Mouse (Mus musculus): Measurements from ENCODE around the gene Terb2. TPM values are rescaled to one million over a fixed set of nuclear protein-coding genes. Genes with fewer than 3 reads are reported as not detected.

Gene Terb2
- total RNA-seq, 2 experiments from 2014 or later, result not detected

GRCm38 (mm10) chr2:122230395-122230794 lies 44.3 kb downstream of the Terb2 start:
- no peak for ATAC-seq (replicated peaks; ENCODE audit: poor library complexity)

DNA sequence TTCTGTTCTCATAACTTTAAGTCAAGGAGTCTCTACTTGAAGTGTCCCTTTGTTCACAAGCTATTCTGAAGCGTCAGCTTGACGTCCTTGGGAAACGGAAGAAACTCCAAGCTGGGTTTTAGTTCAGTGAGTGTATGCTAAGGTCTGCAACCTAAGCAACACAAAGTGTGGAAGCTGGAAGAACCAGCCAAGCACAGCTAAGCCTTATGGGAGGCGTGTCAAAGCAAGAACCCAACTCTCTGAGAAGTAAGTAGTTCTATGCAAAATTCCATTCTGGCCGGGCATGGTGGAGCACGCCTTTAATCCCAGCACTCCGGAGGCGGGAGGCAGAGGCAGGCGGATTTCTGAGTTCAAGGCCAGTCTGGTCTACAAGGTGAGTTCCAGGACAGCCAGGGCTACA lies 45.5 kb downstream of the Terb2 start:
- no peak for ATAC-seq (replicated peaks; ENCODE audit: poor library complexity)

DNA sequence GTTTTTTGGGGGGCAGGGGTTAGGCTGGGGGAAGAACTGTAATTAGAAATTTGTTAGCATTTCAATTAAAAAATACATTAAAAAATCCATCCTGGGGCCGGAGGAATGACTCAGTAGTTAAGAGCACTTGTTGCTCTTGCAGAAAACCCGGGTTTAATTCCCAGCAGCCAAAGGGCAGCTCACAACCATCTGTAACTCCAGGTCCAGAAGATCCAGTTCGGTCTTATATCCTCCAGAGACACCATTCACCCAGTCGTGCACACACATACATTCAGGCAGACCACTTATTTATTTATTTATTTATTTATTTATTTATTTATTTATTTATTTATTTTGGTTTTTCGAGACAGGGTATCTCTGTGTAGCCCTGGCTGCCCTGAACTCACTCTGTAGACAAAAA lies 47.3 kb downstream of the Terb2 start:
- no peak for ATAC-seq (replicated peaks; ENCODE audit: poor library complexity)

DNA sequence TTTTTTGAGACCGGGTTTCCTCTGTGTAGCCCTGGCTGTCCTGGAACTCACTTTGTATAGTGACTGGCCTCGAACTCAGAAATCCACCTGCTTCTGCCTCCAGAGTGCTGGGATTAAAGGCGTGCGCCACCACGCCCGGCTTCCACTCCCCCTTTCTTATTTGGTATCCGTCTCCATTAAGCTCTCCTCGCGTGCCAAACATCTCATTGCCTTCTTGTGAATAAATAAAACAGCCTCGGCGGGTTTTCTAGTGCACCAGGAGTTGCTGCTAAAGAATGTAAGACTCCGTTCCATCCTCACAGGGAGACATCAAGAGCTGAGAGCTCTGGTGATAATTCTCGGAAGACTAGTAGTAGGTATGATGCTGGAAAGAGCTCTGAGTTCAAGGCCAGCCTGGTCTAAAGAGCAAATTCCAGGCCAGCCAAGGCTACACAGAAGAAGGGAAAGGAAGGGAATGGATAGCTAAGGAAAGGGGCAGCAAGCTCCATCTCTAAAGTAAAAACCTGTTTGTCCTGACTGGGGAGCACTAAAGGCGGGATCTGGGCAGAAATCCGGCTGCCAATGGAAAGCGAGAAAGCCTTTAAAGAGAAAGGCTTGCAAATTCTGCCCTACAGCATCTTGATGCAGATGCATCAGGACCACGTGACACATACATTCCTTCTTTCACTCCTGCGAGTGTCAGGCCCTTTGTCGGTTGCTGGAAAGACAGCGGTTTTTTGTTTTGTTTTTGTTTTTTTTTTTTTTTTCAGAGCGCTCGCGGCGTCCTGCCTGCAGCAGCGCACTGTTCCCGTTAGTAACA lies 47.9 kb downstream of the Terb2 start:
- peak; percentile 46 for ATAC-seq (replicated peaks; ENCODE audit: poor library complexity)

DNA sequence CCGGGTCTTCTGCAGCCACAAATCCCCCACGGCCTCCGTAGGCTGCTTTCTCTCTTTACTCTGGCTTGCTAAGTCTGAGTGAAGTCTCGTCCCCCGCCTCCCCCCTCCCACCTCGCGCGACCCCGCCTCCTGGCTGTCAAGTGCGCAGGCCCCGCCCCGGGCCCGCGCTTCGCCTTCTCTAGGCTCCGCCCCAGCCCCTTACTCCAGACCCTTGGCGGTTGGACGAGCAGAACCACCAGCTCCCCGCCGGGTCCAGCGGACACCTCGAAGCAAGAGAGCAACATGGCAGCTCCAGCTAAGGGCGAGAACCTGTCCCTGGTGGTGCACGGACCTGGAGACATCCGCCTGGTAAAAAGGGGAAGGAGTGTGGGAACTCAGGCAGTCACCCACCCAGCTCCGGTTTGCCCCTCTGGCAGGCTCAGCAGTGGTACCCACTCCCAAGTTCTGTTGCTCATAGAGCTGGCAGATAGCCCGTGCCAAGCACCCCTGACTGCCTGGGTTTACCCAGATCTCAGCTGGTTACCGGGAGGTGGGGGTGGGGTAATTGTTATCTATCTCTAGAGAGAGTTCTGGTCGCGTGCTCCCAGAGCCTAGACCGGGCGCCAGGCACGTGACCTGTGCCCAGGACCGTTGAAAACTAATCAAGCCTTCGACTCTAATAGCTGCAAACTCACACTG lies 48.7 kb downstream of the Terb2 start, which contains the start of gene Sord:
Sord (plus strand) TSS at position 139 of the 678 bp plus-strand sequence.
- ATAC-seq (replicated peaks; ENCODE audit: poor library complexity), result peak; percentile 79

GRCm38 (mm10) chr2:122235425-122235824 lies 49.4 kb downstream of the Terb2 start:
- peak; percentile 34 for ATAC-seq (replicated peaks; ENCODE audit: poor library complexity)

DNA sequence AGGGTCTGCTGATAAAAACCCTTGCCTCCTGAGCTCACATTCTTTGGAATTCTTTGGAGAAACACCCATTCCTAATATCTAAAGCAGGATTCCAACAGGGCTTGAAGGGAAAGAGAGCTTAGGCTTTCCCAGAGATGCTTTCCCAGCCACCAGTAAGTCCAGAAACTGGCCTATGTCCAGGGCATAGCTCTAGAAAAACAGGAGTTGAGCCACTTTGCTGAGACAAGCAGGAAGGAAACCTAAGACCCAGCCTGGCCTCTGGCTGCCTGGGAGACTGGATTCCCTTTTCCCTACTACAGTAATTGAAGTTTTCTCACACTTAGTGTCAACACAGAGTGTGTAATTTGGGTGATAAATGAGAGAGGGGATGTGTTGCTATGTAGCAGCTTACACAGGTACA lies 50.2 kb downstream of the Terb2 start:
- no peak for ATAC-seq (replicated peaks; ENCODE audit: poor library complexity)

DNA sequence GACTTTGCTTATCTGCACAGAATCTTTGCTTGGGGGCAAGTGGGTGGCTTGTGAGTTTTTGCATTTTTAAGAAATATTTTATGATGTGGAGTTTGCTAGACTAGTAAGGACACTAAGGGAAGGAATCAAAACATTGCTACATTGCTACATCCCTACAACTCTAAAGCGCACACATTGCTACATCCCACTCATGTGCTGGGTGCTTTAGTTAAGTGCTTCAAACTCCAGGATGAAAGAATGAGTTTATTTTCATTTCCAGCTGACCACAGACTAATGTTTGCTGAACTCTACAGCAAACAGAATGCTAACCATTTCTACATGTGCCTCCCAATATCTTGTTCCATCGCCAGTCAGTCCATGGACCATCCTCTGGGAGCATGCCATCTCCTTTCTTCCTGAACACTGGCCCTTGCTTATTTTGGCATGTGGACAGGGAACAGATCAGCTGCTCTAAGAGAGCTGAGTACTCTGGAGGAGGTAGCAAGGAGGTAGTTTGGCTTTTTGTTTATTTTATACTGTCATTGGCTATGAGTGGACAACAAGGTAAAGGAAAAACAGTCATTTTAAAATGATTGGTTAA lies 51.9 kb downstream of the Terb2 start:
- ATAC-seq (replicated peaks; ENCODE audit: poor library complexity), result no peak

DNA sequence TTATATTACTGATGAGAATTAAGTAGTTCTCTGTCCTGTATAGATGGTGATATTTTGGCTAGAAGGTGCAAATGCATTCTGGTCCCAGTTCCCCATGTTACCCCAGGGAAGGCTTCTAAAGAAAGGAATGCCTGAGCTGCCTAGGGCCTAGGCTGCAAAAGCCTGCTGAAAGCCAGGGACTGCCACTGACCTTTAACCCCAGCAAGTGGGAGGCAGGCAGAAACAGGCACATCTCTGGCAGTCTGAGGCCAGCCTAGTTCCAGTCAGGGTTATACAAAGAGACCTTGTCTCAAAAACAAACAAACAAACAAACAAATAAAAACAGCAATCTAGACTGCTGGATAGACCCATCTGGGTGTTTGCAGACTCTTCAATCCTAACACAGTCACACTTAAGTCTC lies 54.7 kb downstream of the Terb2 start:
- no peak for ATAC-seq (replicated peaks; ENCODE audit: poor library complexity)

GRCm38 (mm10) chr2:122241226-122241625 lies 55.2 kb downstream of the Terb2 start:
- ATAC-seq (replicated peaks; ENCODE audit: poor library complexity), result no peak

DNA sequence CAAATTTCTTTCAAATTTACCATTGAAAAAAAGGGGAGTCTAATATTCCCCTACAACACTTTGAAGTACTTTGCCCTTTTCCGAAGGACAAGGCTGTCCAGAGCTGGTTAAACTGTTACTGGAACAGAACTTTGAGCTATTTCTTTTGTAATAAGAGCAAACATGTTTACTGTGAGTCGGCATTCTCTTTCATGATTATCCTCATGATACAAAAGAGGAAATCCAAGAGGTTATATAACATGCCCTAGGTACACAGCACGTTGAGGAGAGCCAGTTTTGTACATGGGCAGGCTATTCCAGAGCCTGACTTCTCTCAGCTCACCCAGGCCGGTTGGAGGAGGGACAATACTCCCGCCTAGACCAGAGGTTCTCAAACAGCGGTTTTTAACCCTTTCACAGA lies 55.9 kb downstream of the Terb2 start:
- no peak for ATAC-seq (replicated peaks; ENCODE audit: poor library complexity)

GRCm38 (mm10) chr2:122243671-122244131 lies 57.6 kb downstream of the Terb2 start:
- peak; percentile 99 for ATAC-seq (replicated peaks; ENCODE audit: poor library complexity)

- no peak for ATAC-seq (replicated peaks; ENCODE audit: poor library complexity)
These were observed 61.7 kb downstream of the Terb2 start for GRCm38 (mm10) chr2:122247786-122248185.

DNA sequence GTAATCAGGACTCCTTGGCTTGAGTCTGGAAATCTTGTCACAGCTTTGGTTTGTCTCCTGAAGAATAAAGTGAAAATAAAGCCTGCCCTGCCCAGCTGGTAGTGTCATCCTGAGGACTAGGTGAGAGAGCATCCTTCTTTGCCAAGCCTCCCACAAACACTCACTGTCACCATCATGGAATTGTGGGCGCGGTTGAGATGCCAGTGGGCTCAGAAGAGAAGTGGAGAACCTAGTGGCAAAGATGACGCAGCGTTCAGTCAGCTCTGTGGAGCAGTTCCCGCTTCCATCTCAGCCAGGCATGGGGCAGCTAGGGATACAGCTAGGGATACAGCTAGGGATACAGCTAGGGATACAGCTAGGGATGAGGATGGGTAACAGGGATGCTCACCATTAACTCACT lies 69.9 kb downstream of the Terb2 start:
- no peak for ATAC-seq (replicated peaks; ENCODE audit: poor library complexity)

Other genes starting within 250 kb of the Terb2 start
- 47.7 and 57.0 TPM in 2 replicates for gene Ctdspl2, start 230.3 kb upstream of the Terb2 start, total RNA-seq (2015)
- gene Ctdspl2, start 230.3 kb upstream of the Terb2 start, total RNA-seq (2017), result 60.0 and 79.7 TPM in 2 replicates
- 0.20 and 0.42 TPM in 2 replicates for gene Mageb3, start 230.2 kb upstream of the Terb2 start, total RNA-seq (2015)
- gene Mageb3, start 230.2 kb upstream of the Terb2 start, total RNA-seq (2017), result 0.81 and 0.87 TPM in 2 replicates
- 33.0 and 33.2 TPM in 2 replicates for gene Eif3j1, start 157.7 kb upstream of the Terb2 start, total RNA-seq (2015)
- 29.2 and 29.4 TPM in 2 replicates for gene Eif3j1, start 157.7 kb upstream of the Terb2 start, total RNA-seq (2017)
- 8.9 and 10.5 TPM in 2 replicates for gene Spg11, start 67.9 kb upstream of the Terb2 start, total RNA-seq (2015)
- 11.3 and 13.4 TPM in 2 replicates for gene Spg11, start 67.9 kb upstream of the Terb2 start, total RNA-seq (2017)
- gene B2m, start 38.6 kb upstream of the Terb2 start, total RNA-seq (2015), result 3,812 and 4,089 TPM in 2 replicates
- 1,717 and 2,014 TPM in 2 replicates for gene B2m, start 38.6 kb upstream of the Terb2 start, total RNA-seq (2017)
- gene Trim69, start 25.6 kb upstream of the Terb2 start, total RNA-seq (2015), result 0.46 TPM in 1 of 2 replicates, not detected in the other
- not detected in 2 replicates for gene Trim69, start 25.6 kb upstream of the Terb2 start, total RNA-seq (2017)
- gene Patl2, start 83 bp upstream of the Terb2 start, total RNA-seq (2015), result 0.05 TPM in 1 of 2 replicates, not detected in the other
- 0.07 TPM in 1 of 2 replicates, not detected in the other for gene Patl2, start 83 bp upstream of the Terb2 start, total RNA-seq (2017)
- 56.2 and 64.7 TPM in 2 replicates for gene Sord, start 48.5 kb downstream of the Terb2 start, total RNA-seq (2015)
- gene Sord, start 48.5 kb downstream of the Terb2 start, total RNA-seq (2017), result 64.8 and 71.9 TPM in 2 replicates
- not detected in 2 replicates for gene Duox2, start 112.2 kb downstream of the Terb2 start, total RNA-seq (2015)
- gene Duox2, start 112.2 kb downstream of the Terb2 start, total RNA-seq (2017), result not detected in 2 replicates
- not detected in 2 replicates for gene Duoxa2, start 112.6 kb downstream of the Terb2 start, total RNA-seq (2015)
- gene Duoxa2, start 112.6 kb downstream of the Terb2 start, total RNA-seq (2017), result not detected in 2 replicates
- not detected in 2 replicates for gene Duoxa1, start 127.5 kb downstream of the Terb2 start, total RNA-seq (2015)
- gene Duoxa1, start 127.5 kb downstream of the Terb2 start, total RNA-seq (2017), result not detected in 2 replicates
- not detected in 2 replicates for gene Duox1, start 129.4 kb downstream of the Terb2 start, total RNA-seq (2015)
- gene Duox1, start 129.4 kb downstream of the Terb2 start, total RNA-seq (2017), result not detected in 2 replicates
- gene Shf, start 182.9 kb downstream of the Terb2 start, total RNA-seq (2015), result 2.2 and 3.7 TPM in 2 replicates
- gene Shf, start 182.9 kb downstream of the Terb2 start, total RNA-seq (2017), result 2.1 and 2.4 TPM in 2 replicates
- 61.0 and 68.7 TPM in 2 replicates for gene Slc28a2, start 240.2 kb downstream of the Terb2 start, total RNA-seq (2015)
- gene Slc28a2, start 240.2 kb downstream of the Terb2 start, total RNA-seq (2017), result 72.2 and 78.8 TPM in 2 replicates